8 mouse cellular contexts compared by ENCODE assay signal in genomic region chr17:26253399-26253798, GRCm38 (mm10). TPM values are rescaled to one million over a fixed set of nuclear protein-coding genes. Genes with fewer than 3 reads are reported as not detected.
DNase-seq lines count a peak whose midpoint lies in the region; ATAC-seq and TF ChIP-seq lines count a peak whose summit lies in the region.

No protein-coding gene starts in this region.

- H3K9ac ChIP-seq in kidney, embryonic 16.5 days (replicated peaks; ENCODE audit: low read length) = peak overlapping the region; percentile 100
- H3K9ac ChIP-seq in hindbrain, postnatal 0 days (replicated peaks; ENCODE audit: low read length) = peak overlapping the region; percentile 96

- no peak for DNase-seq in kidney, adult 11 months
- peak; percentile 9 for DNase-seq in hindbrain, postnatal 0 days (ENCODE audit: low spot score)
- no peak for DNase-seq in gastrocnemius, postnatal 4 days (ENCODE audit: low spot score in 2 of 2)
- DNase-seq in kidney, postnatal 36 days = no peak

- no peaks in the 10 kb centered on the region for H3K9me3 ChIP-seq in kidney, embryonic 16.5 days (ENCODE audit: low read length)
- H3K9me3 ChIP-seq in hindbrain, postnatal 0 days (ENCODE audit: low read length) = no peaks in the 10 kb centered on the region

- no peak for TF ChIP-seq CTCF in hindbrain, postnatal 0 days (IDR thresholded peaks at IDR 0.05; ENCODE audit: low read depth)

- no peaks in the 10 kb centered on the region for H3K27me3 ChIP-seq in kidney, embryonic 16.5 days (ENCODE audit: insufficient read depth, low read length)
- no peaks in the 10 kb centered on the region for H3K27me3 ChIP-seq in hindbrain, postnatal 0 days (ENCODE audit: insufficient read depth, low read length)

- peaks cover 16% of the 10 kb centered on the region for H3K36me3 ChIP-seq in kidney, embryonic 16.5 days (ENCODE audit: insufficient read depth, low read length)
- H3K36me3 ChIP-seq in hindbrain, postnatal 0 days (ENCODE audit: insufficient read depth, low read length) = peaks cover 11% of the 10 kb centered on the region; the same call in 1 of the 2 replicates

- H3K4me2 ChIP-seq in kidney, embryonic 16.5 days (replicated peaks; ENCODE audit: low read depth, low read length) = peak overlapping the region; percentile 68
- peak overlapping the region; percentile 88 for H3K4me2 ChIP-seq in hindbrain, postnatal 0 days (ENCODE audit: low read depth, low read length)

- peak overlapping the region; percentile 99 for H3K27ac ChIP-seq in kidney, embryonic 16.5 days (ENCODE audit: low read length)
- H3K27ac ChIP-seq in brown adipose tissue, adult 24 weeks (replicated peaks; ENCODE audit: low read depth, low read length) = peak overlapping the region; percentile 93
- H3K27ac ChIP-seq in hindbrain, postnatal 0 days = peak overlapping the region; percentile 99

- ATAC-seq in kidney, embryonic 16.5 days (ENCODE audit: low FRiP score, low TSS enrichment) = no peak; the same call in 1 of the 2 replicates
- peak; percentile 25 for ATAC-seq in hindbrain, postnatal 0 days
- ATAC-seq in monocyte, adult 5-6 weeks (replicated peaks; ENCODE audit: insufficient number of reproducible peaks, low FRiP score, low TSS enrichment, poor library complexity, severe bottlenecking) = peak; percentile 21; the same call in 1 of the 2 replicates
- no peak for ATAC-seq in cerebellum, adult (ENCODE audit: insufficient number of reproducible peaks, low FRiP score, low TSS enrichment)

- H3K4me1 ChIP-seq in kidney, embryonic 16.5 days (ENCODE audit: insufficient read depth, low read length) = peaks cover 9% of the 10 kb centered on the region
- H3K4me1 ChIP-seq in brown adipose tissue, adult 24 weeks (ENCODE audit: control insufficient read depth, insufficient read depth, insufficient read length, low read length) = no peaks in the 10 kb centered on the region
- H3K4me1 ChIP-seq in hindbrain, postnatal 0 days (ENCODE audit: insufficient read depth, low read length) = peaks cover 10% of the 10 kb centered on the region

- 1% methylated on average over 24 of the region's 24 CpGs for WGBS in kidney, embryonic 16.5 days
- 0% methylated on average over 24 of the region's 24 CpGs for WGBS in hindbrain, postnatal 0 days

- H3K4me3 ChIP-seq in kidney, embryonic 16.5 days (ENCODE audit: low read length) = peak overlapping the region; percentile 99
- peak overlapping the region; percentile 97 for H3K4me3 ChIP-seq in brown adipose tissue, adult 24 weeks (ENCODE audit: insufficient read depth, low read depth, low read length)
- peak overlapping the region; percentile 97 for H3K4me3 ChIP-seq in hindbrain, postnatal 0 days (ENCODE audit: low read length)

RNA-seq across cellular contexts. Expression of gene Luc7l, which starts 0.7 kb away (rescaled TPM):
- polyA plus RNA-seq in kidney, embryonic 16.5 days (2015; fragmentation: Nextera tagmentation; extraction: Ambion mirVana) = 97.7 and 108 TPM in 2 replicates
- polyA plus RNA-seq in brown adipose tissue, adult 24 weeks (2012; ENCODE audit: insufficient read depth, insufficient read length, missing spikeins) = 10.7 and 23.5 TPM in 2 replicates
- total RNA-seq in hindbrain, postnatal 0 days (2014; rRNA removed) = 81.8 and 82.7 TPM in 2 replicates
- 84.5 and 91.1 TPM in 2 replicates for polyA plus RNA-seq in hindbrain, postnatal 0 days (2015; fragmentation: Nextera tagmentation; extraction: Ambion mirVana)
- total RNA-seq in monocyte, adult 5-6 weeks (2017) = 80.4 to 111 TPM (median 109 TPM) in 3 replicates
- total RNA-seq in gastrocnemius, postnatal 4 days (2021) = 10 to 100 TPM; 33.6 to 43.9 TPM

RNA-seq across cellular contexts. Expression of gene Fam234a, which starts 9.4 kb away (rescaled TPM):
- polyA plus RNA-seq in kidney, embryonic 16.5 days (2015; fragmentation: Nextera tagmentation; extraction: Ambion mirVana) = 73.6 and 74.3 TPM in 2 replicates
- polyA plus RNA-seq in brown adipose tissue, adult 24 weeks (2012; ENCODE audit: insufficient read depth, insufficient read length, missing spikeins) = 42.0 and 48.6 TPM in 2 replicates
- 42.4 and 42.6 TPM in 2 replicates for total RNA-seq in hindbrain, postnatal 0 days (2014; rRNA removed)
- 34.9 and 37.5 TPM in 2 replicates for polyA plus RNA-seq in hindbrain, postnatal 0 days (2015; fragmentation: Nextera tagmentation; extraction: Ambion mirVana)
- 37.3 to 55.5 TPM (median 45.4 TPM) in 3 replicates for total RNA-seq in monocyte, adult 5-6 weeks (2017)
- 10 to 100 TPM; 50.2 to 55.7 TPM for total RNA-seq in gastrocnemius, postnatal 4 days (2021)

RNA-seq across cellular contexts. Expression of gene Arhgdig, which starts 45.8 kb away (rescaled TPM):
- 6.4 TPM in 2 replicates for polyA plus RNA-seq in kidney, embryonic 16.5 days (2015; fragmentation: Nextera tagmentation; extraction: Ambion mirVana)
- 3.1 and 7.4 TPM in 2 replicates for polyA plus RNA-seq in brown adipose tissue, adult 24 weeks (2012; ENCODE audit: insufficient read depth, insufficient read length, missing spikeins)
- total RNA-seq in hindbrain, postnatal 0 days (2014; rRNA removed) = 280 and 290 TPM in 2 replicates
- polyA plus RNA-seq in hindbrain, postnatal 0 days (2015; fragmentation: Nextera tagmentation; extraction: Ambion mirVana) = 376 and 384 TPM in 2 replicates
- not detected in 3 replicates for total RNA-seq in monocyte, adult 5-6 weeks (2017)
- 1 to 10 TPM; 3.7 to 4.2 TPM for total RNA-seq in gastrocnemius, postnatal 4 days (2021)

RNA-seq across cellular contexts. Expression of gene Rgs11, which starts 50.6 kb away (rescaled TPM):
- polyA plus RNA-seq in kidney, embryonic 16.5 days (2015; fragmentation: Nextera tagmentation; extraction: Ambion mirVana) = 17.7 and 19.4 TPM in 2 replicates
- not detected in 2 replicates for polyA plus RNA-seq in brown adipose tissue, adult 24 weeks (2012; ENCODE audit: insufficient read depth, insufficient read length, missing spikeins)
- 35.8 and 38.5 TPM in 2 replicates for total RNA-seq in hindbrain, postnatal 0 days (2014; rRNA removed)
- 20.5 and 28.5 TPM in 2 replicates for polyA plus RNA-seq in hindbrain, postnatal 0 days (2015; fragmentation: Nextera tagmentation; extraction: Ambion mirVana)
- 0.49 TPM in 1 of 3 replicates, not detected in the others for total RNA-seq in monocyte, adult 5-6 weeks (2017)
- total RNA-seq in gastrocnemius, postnatal 4 days (2021) = 1 to 10 TPM in 1 of 2 experiments, under 1 TPM in 1; 0.65 to 1.3 TPM

RNA-seq across cellular contexts. Expression of gene Pdia2, which starts 54.5 kb away (rescaled TPM):
- 0.52 and 0.89 TPM in 2 replicates for polyA plus RNA-seq in kidney, embryonic 16.5 days (2015; fragmentation: Nextera tagmentation; extraction: Ambion mirVana)
- polyA plus RNA-seq in brown adipose tissue, adult 24 weeks (2012; ENCODE audit: insufficient read depth, insufficient read length, missing spikeins) = not detected in 2 replicates
- total RNA-seq in hindbrain, postnatal 0 days (2014; rRNA removed) = not detected in 2 replicates
- 0.09 and 0.66 TPM in 2 replicates for polyA plus RNA-seq in hindbrain, postnatal 0 days (2015; fragmentation: Nextera tagmentation; extraction: Ambion mirVana)
- not detected in 3 replicates for total RNA-seq in monocyte, adult 5-6 weeks (2017)
- total RNA-seq in gastrocnemius, postnatal 4 days (2021) = under 1 TPM in 1 of 2 experiments, not detected in 1; 0.21 TPM

Comparison
In these comparisons a context has a peak if more than half of its experiments do, and no peak if none do; other contexts are left out.
1. ATAC-seq: peak in hindbrain, postnatal 0 days (single experiment) and monocyte, adult 5-6 weeks (single experiment); none in kidney, embryonic 16.5 days (single experiment) and cerebellum, adult (single experiment).
2. RNA of gene Arhgdig, which starts 45.8 kb away (total RNA-seq): 280 to 290 TPM in hindbrain, postnatal 0 days; 3.7 to 4.2 TPM in gastrocnemius, postnatal 4 days and not detected in monocyte, adult 5-6 weeks; every median in the first group is over 10 times any median in the second.
3. Peak in every context shown above with its lines, with median percentiles within 50 percentile points of each other: H3K27ac ChIP-seq and H3K4me3 ChIP-seq.